Mouse (Mus musculus) kidney, embryonic 16.5 days (tissue): ENCODE results near the gene Gm28490. TPM values are rescaled to one million over a fixed set of nuclear protein-coding genes. Genes with fewer than 3 reads are reported as not detected.
"Not testable (repeated sequence)": the region's sequence is repeated elsewhere in the genome, so short reads cannot be mapped to it uniquely, and the experiment has no call there.

ENCODE experiments used
- ATAC-seq: fragments of 200-750 bp; cut with Nextera tagmentation; 2 replicates; pipeline ENCODE4 v1.8.0; 2017; ENCODE audit warnings: moderate TSS enrichment; ENCODE audit not compliant: low FRiP score, low TSS enrichment
- H3K27ac ChIP-seq: fragments of 300-500 bp; sonication (generic); 2 replicates; pipeline ENCODE4 v1.5.1; 2014; ENCODE audit warnings: low read length
- H3K27me3 ChIP-seq: fragments of 300-500 bp; sonication (generic); 2 replicates; pipeline ENCODE4 v1.6.1; 2014; ENCODE audit warnings: low read length, control low read depth, mixed read lengths; ENCODE audit not compliant: insufficient read depth
- H3K36me3 ChIP-seq: fragments of 300-500 bp; sonication (generic); 2 replicates; pipeline ENCODE4 v1.6.1; 2014; ENCODE audit warnings: low read length, control low read depth, mixed read lengths; ENCODE audit not compliant: insufficient read depth
- H3K4me1 ChIP-seq: fragments of 300-500 bp; sonication (generic); 2 replicates; pipeline ENCODE4 v1.6.1; 2014; ENCODE audit warnings: low read length, control low read depth, mixed read lengths; ENCODE audit not compliant: insufficient read depth
- H3K4me2 ChIP-seq: fragments of 300-500 bp; sonication (generic); replicated peaks from 2 replicates; pipeline ENCODE4 v1.6.1; 2014; ENCODE audit warnings: low read depth, low read length
- H3K4me3 ChIP-seq: fragments of 300-500 bp; sonication (generic); 2 replicates; pipeline ENCODE4 v1.5.1; 2014; ENCODE audit warnings: mild to moderate bottlenecking, low read length
- H3K9ac ChIP-seq: fragments of 300-500 bp; sonication (generic); replicated peaks from 2 replicates; pipeline ENCODE4 v1.6.1; 2014; ENCODE audit warnings: low read length
- H3K9me3 ChIP-seq: fragments of 300-500 bp; sonication (generic); 2 replicates; pipeline ENCODE4 v1.6.1; 2016; ENCODE audit warnings: low read length, control low read depth
- WGBS: fragments of 180-500 bp; shearing (Covaris S2); extraction: QIAGEN DNeasy Blood & Tissue Kit; methylation state at CpG from one replicate; pipeline ENCODE4 v1.1.7; 2014; 5-methylcytosine and 5-hydroxymethylcytosine counted together
- polyA plus RNA-seq: library from polyadenylated mRNA; unstranded; fragments of >200 nt; fragmentation: Nextera tagmentation; extraction: Ambion mirVana; gene quantifications from 2 replicates; pipeline ENCODE4 v1.2.1, GENCODE M21; 2015

Gene Gm28490
- not detected in 2 replicates for polyA plus RNA-seq

GRCm38 (mm10) chrY:31634656-31635055, at the start of gene Gm28490:
TSS of gene Gm28490 (minus strand) at chrY:31634756.
- H3K9ac ChIP-seq, H3K27ac ChIP-seq, H3K27me3 ChIP-seq, H3K9me3 ChIP-seq, H3K4me2 ChIP-seq, H3K4me1 ChIP-seq, H3K4me3 ChIP-seq, H3K36me3 ChIP-seq, ATAC-seq: not testable (repeated sequence)
- WGBS, result no CpG with 5 or more reads among the region's 8 CpGs
